Mouse (Mus musculus): ENCODE data around the gene Vwa8.

- TF ChIP-seq CTCF (IDR thresholded peaks at IDR 0.05; ENCODE audit: low read depth) (no peak), EP300 (optimal IDR thresholded peaks at IDR 0.05) (no peak)
Observed at GRCm38 (mm10) chr14:78847948-78848347, 904 bp upstream of the Vwa8 start.

All from stomach, postnatal 0 days (tissue).